Mouse (Mus musculus) cerebral cortex, adult 2 months (tissue): ENCODE results near the gene Rnf114.

Experiments
- WGBS: fragments of 180-500 bp; shearing (Covaris S2); methylation state at CpG from one replicate; pipeline ENCODE4 v1.1.7; 2018; 5-methylcytosine and 5-hydroxymethylcytosine counted together

The Rnf114 gene

GRCm38 (mm10) chr2:167503896-167504349 lies 11.5 kb downstream of the Rnf114 start:
- WGBS = 2% methylated on average over 32 of the region's 32 CpGs

GRCm38 (mm10) chr2:167505127-167505526 lies 12.7 kb downstream of the Rnf114 start:
- 51% methylated on average over 3 of the region's 3 CpGs for WGBS

DNA sequence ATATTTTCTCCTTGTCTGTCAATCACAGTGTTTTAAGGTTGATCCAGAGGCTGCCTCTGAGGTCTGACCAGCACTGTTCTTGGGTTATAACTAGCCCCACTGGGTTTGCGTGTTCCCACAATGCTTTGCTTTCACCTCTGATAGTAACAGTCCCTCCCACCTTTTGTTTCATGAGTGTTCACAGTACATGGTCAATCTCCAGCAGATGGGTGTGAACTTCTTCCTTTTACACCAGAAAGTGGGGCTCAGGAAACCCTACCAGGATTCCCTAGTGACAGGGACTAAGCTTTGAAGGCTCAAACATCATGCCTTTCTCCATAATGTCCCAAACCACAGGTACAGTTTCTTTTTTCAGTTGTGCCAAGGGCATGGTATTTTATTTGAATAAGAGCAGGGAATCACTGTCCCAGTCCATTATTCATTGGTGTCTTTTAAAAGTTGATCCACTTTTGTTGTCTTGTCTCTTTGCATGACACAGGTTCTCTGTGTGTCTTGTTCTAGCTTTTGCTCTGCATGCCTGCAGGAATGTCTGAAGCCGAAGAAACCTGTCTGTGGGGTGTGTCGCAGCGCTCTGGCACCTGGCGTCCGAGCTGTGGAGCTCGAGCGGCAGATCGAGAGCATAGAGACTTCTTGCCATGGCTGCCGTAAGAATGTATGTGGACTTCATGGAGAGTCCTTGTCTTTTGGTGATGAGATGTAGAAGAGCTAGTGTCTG lies 14.3 kb downstream of the Rnf114 start:
- 88% methylated on average over 10 of the region's 10 CpGs for WGBS

GRCm38 (mm10) chr2:167507719-167508385 lies 15.4 kb downstream of the Rnf114 start:
- WGBS = 87% methylated on average over 3 of the region's 3 CpGs

DNA sequence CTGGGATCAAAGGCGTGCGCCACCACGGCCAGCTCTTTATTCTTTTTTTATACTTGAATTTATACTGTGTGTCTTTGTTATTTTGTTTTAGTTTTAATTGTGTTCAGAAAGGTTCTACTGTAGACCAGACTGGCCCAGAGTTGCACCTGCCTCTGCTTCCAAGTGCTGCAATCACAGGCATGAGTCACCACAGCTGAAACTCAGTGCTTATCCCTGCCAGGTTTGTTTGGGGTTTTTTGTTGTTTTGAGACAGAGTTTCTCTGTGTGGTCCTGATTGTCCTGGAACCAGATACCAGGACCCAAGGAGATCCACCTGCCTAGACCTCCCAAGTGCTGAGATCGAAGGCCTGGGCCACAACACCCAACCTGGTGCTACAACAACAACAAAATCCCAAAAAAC lies 16.1 kb downstream of the Rnf114 start:
- WGBS = 89% methylated on average over 4 of the region's 4 CpGs

- 49% methylated on average over 3 of the region's 3 CpGs for WGBS
These were observed 18.0 kb downstream of the Rnf114 start for GRCm38 (mm10) chr2:167510485-167510884.

GRCm38 (mm10) chr2:167512365-167512764 lies 19.9 kb downstream of the Rnf114 start:
- WGBS = 91% methylated on average over 9 of the region's 9 CpGs

- WGBS = 91% methylated on average over 5 of the region's 5 CpGs
These were observed 20.5 kb downstream of the Rnf114 start for GRCm38 (mm10) chr2:167512970-167513369.

GRCm38 (mm10) chr2:167514641-167515040 lies 22.2 kb downstream of the Rnf114 start:
- WGBS = 95% methylated on average over 4 of the region's 4 CpGs

GRCm38 (mm10) chr2:167515688-167516087 lies 23.2 kb downstream of the Rnf114 start:
- 75% methylated on average over 5 of the region's 5 CpGs for WGBS

DNA sequence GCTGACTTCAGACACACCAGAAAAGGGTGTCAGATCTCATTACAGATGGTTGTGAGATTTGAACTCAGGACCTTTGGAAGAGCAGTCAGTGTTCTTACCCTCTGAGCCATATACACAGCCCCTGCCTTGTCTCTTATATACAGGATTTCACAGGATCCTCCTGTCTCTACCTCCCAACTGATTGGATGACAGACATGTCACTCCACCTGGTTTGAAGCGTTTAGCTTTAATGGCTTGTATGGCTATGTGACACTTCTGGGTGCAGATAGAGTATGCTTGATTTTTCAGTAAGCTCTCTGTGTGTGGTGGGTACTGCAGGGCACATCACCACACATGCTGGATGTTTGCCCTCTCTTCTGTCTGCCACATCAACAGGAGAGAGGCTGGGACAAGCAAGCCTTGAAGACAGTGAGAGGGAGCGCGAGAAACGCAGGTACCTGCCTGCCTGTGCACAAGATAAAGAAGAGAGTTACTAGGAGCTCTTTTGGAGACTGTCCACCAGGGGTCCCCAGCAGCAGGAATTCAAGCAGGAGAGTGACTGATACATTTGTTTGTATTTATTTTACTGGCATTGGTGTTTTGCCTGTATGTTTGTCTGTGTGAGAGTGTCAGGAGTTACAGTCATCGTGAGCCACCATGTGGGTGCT lies 27.3 kb downstream of the Rnf114 start:
- WGBS = 86% methylated on average over 5 of the region's 5 CpGs

DNA sequence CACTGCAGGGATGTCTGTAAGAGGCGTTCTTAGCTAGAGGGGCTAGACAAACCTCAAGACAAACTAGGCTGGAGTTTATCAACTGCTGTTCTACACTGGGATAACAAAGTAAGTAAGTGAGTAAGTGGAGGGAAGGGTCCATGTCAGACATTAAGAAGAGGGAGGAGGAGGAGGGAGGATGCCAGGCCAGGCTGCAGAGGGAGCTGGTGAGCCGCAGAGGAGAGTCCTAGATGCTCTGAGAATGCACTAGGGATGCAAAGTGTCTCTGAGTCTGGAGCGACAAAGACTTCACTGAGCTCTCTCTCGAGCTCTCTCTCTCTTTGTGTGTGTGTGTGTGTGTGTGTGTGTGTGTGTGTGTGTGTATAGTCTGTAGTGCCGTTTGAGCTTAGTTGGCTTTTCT lies 35.8 kb downstream of the Rnf114 start:
- WGBS = 16% methylated on average over 5 of the region's 5 CpGs

DNA sequence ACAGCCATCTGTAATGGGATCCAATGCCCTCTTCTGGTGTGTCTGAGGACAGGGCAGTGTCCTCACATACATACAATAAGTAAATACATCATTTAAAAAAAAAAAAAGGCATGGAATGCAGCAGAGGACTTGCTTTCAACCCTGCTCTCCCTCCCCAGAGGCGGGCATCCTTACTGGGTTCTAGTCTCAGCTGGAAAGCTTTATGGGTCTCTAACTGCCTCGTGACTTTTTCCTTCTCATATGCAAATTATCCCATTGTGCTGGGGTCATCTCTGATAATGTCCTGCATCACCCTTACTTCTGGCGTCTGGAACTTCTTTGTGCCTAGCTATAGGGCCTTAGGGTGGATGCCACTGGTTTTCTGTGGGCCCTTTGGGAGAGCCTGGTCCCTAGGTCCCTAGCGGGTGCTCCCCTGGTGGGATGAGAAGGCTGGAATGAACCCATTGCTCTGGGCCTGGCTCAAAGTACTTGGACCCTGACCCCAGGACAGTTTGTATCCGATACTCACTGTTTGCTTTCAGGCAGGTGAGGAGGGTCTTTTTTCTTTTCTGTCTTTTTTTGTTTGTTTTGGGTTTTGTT lies 37.6 kb downstream of the Rnf114 start:
- WGBS = 83% methylated on average over 5 of the region's 5 CpGs

- 89% methylated on average over 4 of the region's 4 CpGs for WGBS
These were observed 38.1 kb downstream of the Rnf114 start for GRCm38 (mm10) chr2:167530536-167530935.

- 25% methylated on average over 13 of the region's 13 CpGs for WGBS
These were observed 39.7 kb downstream of the Rnf114 start for GRCm38 (mm10) chr2:167532131-167532530.

- WGBS = 72% methylated on average over 10 of the region's 10 CpGs
These were observed 44.0 kb downstream of the Rnf114 start for GRCm38 (mm10) chr2:167536320-167536945.

- 1% methylated on average over 58 of the region's 58 CpGs for WGBS
These were observed 45.2 kb downstream of the Rnf114 start, which contains the start of gene Snai1 for GRCm38 (mm10) chr2:167537476-167538297. Gene Snai1, plus strand, starts transcription at chr2:167538195.

- WGBS = 66% methylated on average over 34 of the region's 34 CpGs
These were observed 46.3 kb downstream of the Rnf114 start for GRCm38 (mm10) chr2:167538671-167539306.

DNA sequence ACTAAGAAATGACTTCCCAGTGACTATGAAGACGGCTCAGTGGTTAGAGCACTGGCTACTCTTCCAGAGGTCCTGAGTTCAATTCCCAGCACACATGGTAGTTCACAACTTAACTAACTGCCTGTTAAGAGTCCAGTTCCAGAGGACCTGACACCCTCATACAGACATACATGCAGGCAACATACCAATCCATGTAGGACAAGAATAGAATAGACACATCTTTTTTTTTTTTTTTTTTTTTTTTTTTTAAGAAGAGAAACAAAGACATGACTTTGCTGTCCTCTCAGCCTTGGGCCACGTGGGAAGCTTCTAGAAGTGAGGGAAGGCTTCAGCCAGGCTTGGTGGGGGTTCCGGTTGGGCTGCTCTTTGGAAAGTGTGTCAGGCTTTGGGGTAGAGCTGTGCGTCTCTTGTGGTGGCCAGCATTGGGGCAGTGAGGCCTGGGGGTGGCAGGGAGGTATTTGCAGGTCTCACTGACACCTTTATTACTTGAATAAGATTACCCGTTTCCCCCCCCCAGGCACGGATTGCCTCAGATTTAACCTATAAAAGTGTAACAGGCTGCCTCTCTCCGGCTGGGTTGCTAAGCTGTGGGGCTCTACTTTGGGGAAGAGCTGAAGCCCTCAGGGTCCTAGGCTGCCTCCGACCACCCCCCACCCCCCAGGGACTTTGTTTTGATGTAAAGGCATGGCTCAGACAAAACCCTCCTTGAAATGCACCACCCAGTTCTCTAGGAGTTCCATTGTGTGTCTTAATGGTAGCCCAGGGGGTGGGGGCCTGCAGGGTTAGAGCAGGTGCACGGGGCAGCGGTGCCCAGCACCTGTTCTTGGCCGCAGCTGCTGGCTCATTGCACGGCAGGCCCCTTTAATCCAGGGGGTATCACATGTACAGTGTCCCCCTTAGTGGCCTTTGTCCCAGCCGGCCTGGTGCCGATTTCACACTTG lies 47.4 kb downstream of the Rnf114 start:
- WGBS = 64% methylated on average over 14 of the region's 14 CpGs
